Mouse (Mus musculus): ENCODE measurements around the gene Fgfr2. TPM values are rescaled to one million over a fixed set of nuclear protein-coding genes. Genes with fewer than 3 reads are reported as not detected.
A peak's percentile ranks its signal among the peaks of the same experiment; 100 is the strongest.

Fgfr2 gene
- polyA plus RNA-seq, 1 experiment from 2014 or later: 169 TPM

- no peak overlapping the region for H3K27ac ChIP-seq (ENCODE audit: low read length)
- 45% methylated on average over 11 of the region's 11 CpGs for WGBS
- no peak overlapping the region for H3K4me2 ChIP-seq (replicated peaks; ENCODE audit: low read depth, low read length)
- no peak overlapping the region for H3K4me3 ChIP-seq (ENCODE audit: low read depth, low read length)
- no peaks in the 10 kb centered on the region for H3K36me3 ChIP-seq (ENCODE audit: control insufficient read depth, insufficient read depth, low read length)
- H3K9me3 ChIP-seq (ENCODE audit: control insufficient read depth, low read depth, low read length): no peaks in the 10 kb centered on the region
- no peak overlapping the region for H3K9ac ChIP-seq (replicated peaks; ENCODE audit: low read depth, low read length)
- no peaks in the 10 kb centered on the region for H3K27me3 ChIP-seq (ENCODE audit: control insufficient read depth, insufficient read depth, low read length)
- H3K4me1 ChIP-seq (ENCODE audit: control insufficient read depth, insufficient read depth, low read length): peaks cover 12% of the 10 kb centered on the region; the same call in 1 of the 2 replicates
- no peak for ATAC-seq (ENCODE audit: insufficient number of reproducible peaks, insufficient read depth, low FRiP score, low read depth)
These were observed 791.0 kb downstream of the Fgfr2 start for GRCm38 (mm10) chr7:132332176-132332575.

GRCm38 (mm10) chr7:132330179-132330578 lies 793.0 kb downstream of the Fgfr2 start:
- ATAC-seq (ENCODE audit: insufficient number of reproducible peaks, insufficient read depth, low FRiP score, low read depth): no peak
- Histone ChIP-seq H3K4me2 (replicated peaks; ENCODE audit: low read depth, low read length) (no peak overlapping the region), H3K9ac (replicated peaks; ENCODE audit: low read depth, low read length) (no peak overlapping the region), H3K27me3 (ENCODE audit: control insufficient read depth, insufficient read depth, low read length) (no peaks in the 10 kb centered on the region), H3K27ac (ENCODE audit: low read length) (no peak overlapping the region), H3K36me3 (ENCODE audit: control insufficient read depth, insufficient read depth, low read length) (no peaks in the 10 kb centered on the region), H3K9me3 (ENCODE audit: control insufficient read depth, low read depth, low read length) (no peaks in the 10 kb centered on the region), H3K4me3 (ENCODE audit: low read depth, low read length) (no peak overlapping the region), H3K4me1 (ENCODE audit: control insufficient read depth, insufficient read depth, low read length) (peaks cover 8% of the 10 kb centered on the region)
- 63% methylated on average over 1 of the region's 1 CpGs for WGBS

GRCm38 (mm10) chr7:132328648-132329047 lies 794.5 kb downstream of the Fgfr2 start:
- Histone ChIP-seq H3K4me1 (ENCODE audit: control insufficient read depth, insufficient read depth, low read length) (peaks cover 8% of the 10 kb centered on the region), H3K27me3 (ENCODE audit: control insufficient read depth, insufficient read depth, low read length) (no peaks in the 10 kb centered on the region), H3K4me3 (ENCODE audit: low read depth, low read length) (no peak overlapping the region), H3K4me2 (replicated peaks; ENCODE audit: low read depth, low read length) (no peak overlapping the region), H3K27ac (ENCODE audit: low read length) (no peak overlapping the region), H3K36me3 (ENCODE audit: control insufficient read depth, insufficient read depth, low read length) (no peaks in the 10 kb centered on the region), H3K9me3 (ENCODE audit: control insufficient read depth, low read depth, low read length) (no peaks in the 10 kb centered on the region), H3K9ac (replicated peaks; ENCODE audit: low read depth, low read length) (no peak overlapping the region)
- WGBS: 89% methylated on average over 1 of the region's 1 CpGs
- ATAC-seq (ENCODE audit: insufficient number of reproducible peaks, insufficient read depth, low FRiP score, low read depth): no peak

- Histone ChIP-seq H3K27me3 (ENCODE audit: control insufficient read depth, insufficient read depth, low read length) (no peaks in the 10 kb centered on the region), H3K4me1 (ENCODE audit: control insufficient read depth, insufficient read depth, low read length) (peaks cover 5% of the 10 kb centered on the region), H3K9me3 (ENCODE audit: control insufficient read depth, low read depth, low read length) (no peaks in the 10 kb centered on the region), H3K9ac (replicated peaks; ENCODE audit: low read depth, low read length) (no peak overlapping the region), H3K36me3 (ENCODE audit: control insufficient read depth, insufficient read depth, low read length) (no peaks in the 10 kb centered on the region), H3K4me3 (ENCODE audit: low read depth, low read length) (no peak overlapping the region), H3K27ac (ENCODE audit: low read length) (0 out of 2 replicates have a peak overlapping the region, but pooled peaks have one; percentile 23), H3K4me2 (replicated peaks; ENCODE audit: low read depth, low read length) (peak overlapping the region; percentile 11; the same call in 1 of the 2 replicates)
- 36% methylated on average over 5 of the region's 5 CpGs for WGBS
- peak; percentile 18; the same call in 1 of the 2 replicates for ATAC-seq (ENCODE audit: insufficient number of reproducible peaks, insufficient read depth, low FRiP score, low read depth)
These were observed 797.4 kb downstream of the Fgfr2 start for GRCm38 (mm10) chr7:132325549-132326331.

- Histone ChIP-seq H3K27ac (ENCODE audit: low read length) (no peak overlapping the region), H3K9ac (replicated peaks; ENCODE audit: low read depth, low read length) (no peak overlapping the region)
These were observed 799.7 kb downstream of the Fgfr2 start for GRCm38 (mm10) chr7:132323430-132323829.

GRCm38 (mm10) chr7:132321392-132321958 lies 801.7 kb downstream of the Fgfr2 start:
- Histone ChIP-seq H3K4me1 (ENCODE audit: control insufficient read depth, insufficient read depth, low read length) (peaks cover 15% of the 10 kb centered on the region), H3K27me3 (ENCODE audit: control insufficient read depth, insufficient read depth, low read length) (no peaks in the 10 kb centered on the region), H3K9me3 (ENCODE audit: control insufficient read depth, low read depth, low read length) (no peaks in the 10 kb centered on the region), H3K4me2 (replicated peaks; ENCODE audit: low read depth, low read length) (no peak overlapping the region), H3K36me3 (ENCODE audit: control insufficient read depth, insufficient read depth, low read length) (no peaks in the 10 kb centered on the region), H3K27ac (ENCODE audit: low read length) (no peak overlapping the region), H3K9ac (replicated peaks; ENCODE audit: low read depth, low read length) (no peak overlapping the region), H3K4me3 (ENCODE audit: low read depth, low read length) (no peak overlapping the region)
- no peak for ATAC-seq (ENCODE audit: insufficient number of reproducible peaks, insufficient read depth, low FRiP score, low read depth)
- WGBS: 74% methylated on average over 2 of the region's 2 CpGs

More at GRCm38 (mm10) chr7:132323430-132323829, 799.7 kb downstream of the Fgfr2 start:
- Histone ChIP-seq H3K9me3 (ENCODE audit: control insufficient read depth, low read depth, low read length) (no peaks in the 10 kb centered on the region), H3K27me3 (ENCODE audit: control insufficient read depth, insufficient read depth, low read length) (no peaks in the 10 kb centered on the region), H3K4me1 (ENCODE audit: control insufficient read depth, insufficient read depth, low read length) (peaks cover 7% of the 10 kb centered on the region), H3K4me2 (replicated peaks; ENCODE audit: low read depth, low read length) (no peak overlapping the region), H3K36me3 (ENCODE audit: control insufficient read depth, insufficient read depth, low read length) (no peaks in the 10 kb centered on the region), H3K4me3 (ENCODE audit: low read depth, low read length) (no peak overlapping the region)
- no peak for ATAC-seq (ENCODE audit: insufficient number of reproducible peaks, insufficient read depth, low FRiP score, low read depth)
- 68% methylated on average over 5 of the region's 5 CpGs for WGBS

GRCm38 (mm10) chr7:132317036-132317541 lies 806.1 kb downstream of the Fgfr2 start, which contains the start of gene Chst15:
TSS of gene Chst15 (minus strand) at chr7:132317228.
- no peaks in the 10 kb centered on the region for H3K9me3 ChIP-seq (ENCODE audit: control insufficient read depth, low read depth, low read length)
- H3K4me3 ChIP-seq (ENCODE audit: low read depth, low read length): peak within 1 kb of the TSS; percentile 83
- under 1% methylated on average over 34 of the region's 34 CpGs for WGBS
- no peaks in the 10 kb centered on the region for H3K36me3 ChIP-seq (ENCODE audit: control insufficient read depth, insufficient read depth, low read length)
- no peaks in the 10 kb centered on the region for H3K27me3 ChIP-seq (ENCODE audit: control insufficient read depth, insufficient read depth, low read length)
- H3K4me2 ChIP-seq (replicated peaks; ENCODE audit: low read depth, low read length): peak within 1 kb of the TSS; percentile 91
- H3K4me1 ChIP-seq (ENCODE audit: control insufficient read depth, insufficient read depth, low read length): peaks cover 39% of the 10 kb centered on the region
- peak within 1 kb of the TSS; percentile 94 for H3K27ac ChIP-seq (ENCODE audit: low read length)
- ATAC-seq (ENCODE audit: insufficient number of reproducible peaks, insufficient read depth, low FRiP score, low read depth): peak; percentile 50; the same call in 1 of the 2 replicates
- H3K9ac ChIP-seq (replicated peaks; ENCODE audit: low read depth, low read length): peak within 1 kb of the TSS; percentile 78

GRCm38 (mm10) chr7:132316101-132317035 lies 806.8 kb downstream of the Fgfr2 start:
- peak overlapping the region; percentile 83 for H3K4me3 ChIP-seq (ENCODE audit: low read depth, low read length)
- H3K27ac ChIP-seq (ENCODE audit: low read length): peak overlapping the region; percentile 94
- ATAC-seq (ENCODE audit: insufficient number of reproducible peaks, insufficient read depth, low FRiP score, low read depth): peak; percentile 67
- H3K36me3 ChIP-seq (ENCODE audit: control insufficient read depth, insufficient read depth, low read length): no peaks in the 10 kb centered on the region
- no peaks in the 10 kb centered on the region for H3K27me3 ChIP-seq (ENCODE audit: control insufficient read depth, insufficient read depth, low read length)
- H3K4me1 ChIP-seq (ENCODE audit: control insufficient read depth, insufficient read depth, low read length): peaks cover 46% of the 10 kb centered on the region
- H3K4me2 ChIP-seq (replicated peaks; ENCODE audit: low read depth, low read length): peak overlapping the region; percentile 91
- no peaks in the 10 kb centered on the region for H3K9me3 ChIP-seq (ENCODE audit: control insufficient read depth, low read depth, low read length)
- under 1% methylated on average over 77 of the region's 79 CpGs for WGBS
- H3K9ac ChIP-seq (replicated peaks; ENCODE audit: low read depth, low read length): peak overlapping the region; percentile 78

All from stomach, embryonic 14.5 days (tissue).